Mouse (Mus musculus): ENCODE data around the gene Tubal3. TPM values are rescaled to one million over a fixed set of nuclear protein-coding genes. Genes with fewer than 3 reads are reported as not detected.

Gene Tubal3
- polyA plus RNA-seq, 1 experiment from 2014 or later: not detected

DNA sequence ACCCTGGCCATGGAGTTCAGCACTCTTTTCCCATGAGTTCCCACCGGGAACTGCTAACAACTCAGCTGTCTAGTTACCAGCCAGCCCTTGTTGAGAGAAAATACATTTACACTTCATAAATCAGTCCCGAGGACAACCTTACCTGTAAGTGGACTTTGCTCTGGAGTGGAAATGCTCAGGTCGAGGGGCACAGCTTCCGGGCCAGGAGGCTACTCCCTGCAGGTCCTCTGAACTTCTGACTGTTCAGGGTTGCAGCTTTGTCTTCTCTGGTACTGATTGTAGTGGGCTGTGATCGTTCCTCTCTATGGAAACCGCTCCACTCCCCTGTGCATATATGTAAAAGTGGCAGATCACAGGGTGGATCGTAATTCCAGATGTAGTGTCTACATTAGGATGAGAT is 26.6 kb downstream of the Tubal3 start:
- H3K4me1 ChIP-seq: peaks cover 11% of the 10 kb centered on the region
- H3K4me3 ChIP-seq: no peak overlapping the region
- WGBS: 40% methylated on average over 7 of the region's 7 CpGs
- no peaks in the 10 kb centered on the region for H3K9me3 ChIP-seq
- 0 out of 2 replicates have a peak, but pooled peaks cover 8% of the 10 kb centered on the region for H3K27me3 ChIP-seq
- H3K36me3 ChIP-seq: no peaks in the 10 kb centered on the region
- no peak overlapping the region for H3K4me2 ChIP-seq (replicated peaks)
- H3K27ac ChIP-seq: no peak overlapping the region
- ATAC-seq (ENCODE audit: low FRiP score, low read depth): no peak
- H3K9ac ChIP-seq: no peak overlapping the region

GRCm38 (mm10) chr13:3945249-3945648 is 27.2 kb downstream of the Tubal3 start, which contains the start of gene Ucn3:
Gene Ucn3, minus strand, starts transcription at chr13:3945349.
- Histone ChIP-seq H3K27me3 (0 out of 2 replicates have a peak, but pooled peaks cover 8% of the 10 kb centered on the region), H3K4me1 (peaks cover 11% of the 10 kb centered on the region), H3K4me2 (replicated peaks) (no peak within 1 kb of the TSS), H3K36me3 (no peaks in the 10 kb centered on the region), H3K4me3 (no peak within 1 kb of the TSS), H3K27ac (no peak within 1 kb of the TSS), H3K9me3 (no peaks in the 10 kb centered on the region), H3K9ac (no peak within 1 kb of the TSS)
- ATAC-seq (ENCODE audit: low FRiP score, low read depth): no peak
- WGBS: 48% methylated on average over 2 of the region's 2 CpGs

DNA sequence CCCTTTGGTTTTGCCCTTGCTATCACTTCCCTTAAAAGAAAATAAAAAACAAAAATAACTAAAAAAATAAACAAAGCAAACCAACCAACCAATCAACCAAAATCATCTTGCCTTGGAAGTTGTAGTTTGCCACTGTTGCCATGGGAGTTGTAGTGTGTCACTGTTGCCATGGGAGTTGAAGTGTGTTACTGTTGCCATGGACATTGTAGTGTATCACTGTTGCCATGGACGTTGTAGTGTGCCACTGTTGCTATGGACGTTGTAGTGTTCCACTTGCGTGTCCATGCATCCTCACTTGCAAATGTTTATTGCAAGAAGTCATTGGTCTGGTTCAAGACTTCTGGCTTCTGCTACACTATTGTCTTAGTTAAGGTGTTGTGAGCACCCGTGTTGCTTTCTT is 29.2 kb downstream of the Tubal3 start:
- 0 out of 2 replicates have a peak, but pooled peaks cover 5% of the 10 kb centered on the region for H3K27me3 ChIP-seq
- no peak overlapping the region for H3K27ac ChIP-seq
- H3K36me3 ChIP-seq: no peaks in the 10 kb centered on the region
- no peak overlapping the region for H3K9ac ChIP-seq
- WGBS: 88% methylated on average over 4 of the region's 4 CpGs
- ATAC-seq (ENCODE audit: low FRiP score, low read depth): no peak
- H3K4me2 ChIP-seq (replicated peaks): no peak overlapping the region
- peaks cover 11% of the 10 kb centered on the region for H3K4me1 ChIP-seq
- no peaks in the 10 kb centered on the region for H3K9me3 ChIP-seq
- H3K4me3 ChIP-seq: no peak overlapping the region

- no peak for ATAC-seq (ENCODE audit: low FRiP score, low read depth)
Observed at GRCm38 (mm10) chr13:3949477-3949876, 31.4 kb downstream of the Tubal3 start.

GRCm38 (mm10) chr13:3951198-3951914 is 33.3 kb downstream of the Tubal3 start:
- 78% methylated on average over 6 of the region's 6 CpGs for WGBS
- Histone ChIP-seq H3K4me2 (replicated peaks) (no peak overlapping the region), H3K27me3 (no peaks in the 10 kb centered on the region)

More at GRCm38 (mm10) chr13:3949477-3949876, 31.4 kb downstream of the Tubal3 start:
- WGBS: 92% methylated on average over 4 of the region's 4 CpGs
- Histone ChIP-seq H3K36me3 (no peaks in the 10 kb centered on the region), H3K27ac (no peak overlapping the region), H3K4me2 (replicated peaks) (no peak overlapping the region), H3K4me1 (peaks cover 9% of the 10 kb centered on the region), H3K4me3 (no peak overlapping the region), H3K27me3 (0 out of 2 replicates have a peak, but pooled peaks cover 3% of the 10 kb centered on the region), H3K9ac (no peak overlapping the region), H3K9me3 (no peaks in the 10 kb centered on the region; the same call in 1 of the 2 replicates)

GRCm38 (mm10) chr13:3968849-3969248 is 50.8 kb downstream of the Tubal3 start:
- Histone ChIP-seq H3K36me3 (no peaks in the 10 kb centered on the region), H3K27me3 (no peaks in the 10 kb centered on the region), H3K27ac (no peak overlapping the region), H3K9ac (no peak overlapping the region), H3K9me3 (no peaks in the 10 kb centered on the region), H3K4me2 (replicated peaks) (no peak overlapping the region), H3K4me3 (no peak overlapping the region), H3K4me1 (no peaks in the 10 kb centered on the region)
- no peak for ATAC-seq (ENCODE audit: low FRiP score, low read depth)
- 86% methylated on average over 4 of the region's 4 CpGs for WGBS

More at GRCm38 (mm10) chr13:3951198-3951914, 33.3 kb downstream of the Tubal3 start:
- no peaks in the 10 kb centered on the region for H3K36me3 ChIP-seq
- H3K4me1 ChIP-seq: no peaks in the 10 kb centered on the region
- H3K4me3 ChIP-seq: no peak overlapping the region
- ATAC-seq (ENCODE audit: low FRiP score, low read depth): no peak
- no peak overlapping the region for H3K27ac ChIP-seq
- no peak overlapping the region for H3K9ac ChIP-seq
- no peaks in the 10 kb centered on the region; the same call in 1 of the 2 replicates for H3K9me3 ChIP-seq

Small RNA genes lying within 50 kb of the gene (microRNA-seq; reads per million reads assigned to microRNA genes)
- not detected for gene Gm22460

Other genes with a start within 250 kb of the Tubal3 start
- 0.65 and 1.1 TPM in 2 replicates for gene Calml3, start 114.0 kb upstream of the Tubal3 start, polyA plus RNA-seq (2015; fragmentation: Nextera tagmentation; extraction: Ambion mirVana)
- gene Calm4, start 80.5 kb upstream of the Tubal3 start, polyA plus RNA-seq (2015; fragmentation: Nextera tagmentation; extraction: Ambion mirVana): 0.64 TPM in 1 of 2 replicates, not detected in the other
- not detected in 2 replicates for gene Calm5, start 64.1 kb upstream of the Tubal3 start, polyA plus RNA-seq (2015; fragmentation: Nextera tagmentation; extraction: Ambion mirVana)
- gene Net1, start 54 bp upstream of the Tubal3 start, polyA plus RNA-seq (2015; fragmentation: Nextera tagmentation; extraction: Ambion mirVana): 144 and 162 TPM in 2 replicates
- gene Ucn3, start 27.1 kb downstream of the Tubal3 start, polyA plus RNA-seq (2015; fragmentation: Nextera tagmentation; extraction: Ambion mirVana): 0.13 TPM in 1 of 2 replicates, not detected in the other
- gene Akr1c14, start 130.7 kb downstream of the Tubal3 start, polyA plus RNA-seq (2015; fragmentation: Nextera tagmentation; extraction: Ambion mirVana): 1.5 and 1.6 TPM in 2 replicates
- gene Akr1c18, start 232.4 kb downstream of the Tubal3 start, polyA plus RNA-seq (2015; fragmentation: Nextera tagmentation; extraction: Ambion mirVana): not detected in 2 replicates